Mouse (Mus musculus): ENCODE measurements around the gene Prkab1.

GRCm38 (mm10) chr5:116019371-116019770, 4.9 kb downstream of the Prkab1 start:
- TF ChIP-seq CTCF (IDR thresholded peaks at IDR 0.05; ENCODE audit: extremely low read depth, insufficient read depth, low read length), result no peak
- TF ChIP-seq POLR2A (IDR thresholded peaks at IDR 0.05; ENCODE audit: extremely low read depth, insufficient read depth, low read length), result no peak
